9 mouse cellular contexts compared by ENCODE assay signal in genomic region chr17:30114761-30115160, GRCm38 (mm10).
DNase-seq lines count a peak whose midpoint lies in the region; ATAC-seq and TF ChIP-seq lines count a peak whose summit lies in the region.
"Had no signal": no experiment of that assay in that cellular context is flagged by ENCODE, and none has a peak within 500 bp of the region (broad histone marks: within the 10 kb centered on the region; RNA-seq: fewer than 3 reads in every experiment).

No protein-coding gene starts in this region.

- peaks cover 6% of the 10 kb centered on the region; the same call in 1 of the 2 replicates for H3K36me3 ChIP-seq in heart, embryonic 11.5 days (ENCODE audit: control insufficient read depth, insufficient read depth, low read length)
- H3K36me3 ChIP-seq in stomach, postnatal 0 days (ENCODE audit: control insufficient read depth, insufficient read depth, low read length), result no peaks in the 10 kb centered on the region

- H3K4me3 ChIP-seq in heart, embryonic 11.5 days (ENCODE audit: low read depth, low read length), result no peak overlapping the region
- H3K4me3 ChIP-seq in stomach, postnatal 0 days (ENCODE audit: low read depth, low read length), result no peak overlapping the region
- H3K4me3 ChIP-seq: heart, embryonic 13.5 days had no signal

- H3K9ac ChIP-seq in heart, embryonic 11.5 days (ENCODE audit: low read depth, low read length), result no peak overlapping the region
- H3K9ac ChIP-seq in stomach, postnatal 0 days (ENCODE audit: low read length), result no peak overlapping the region
- H3K9ac ChIP-seq: heart, embryonic 13.5 days had no signal

- peak; percentile 68 for TF ChIP-seq CTCF in stomach, postnatal 0 days (IDR thresholded peaks at IDR 0.05; ENCODE audit: low read depth)

- DNase-seq in heart, adult 18-20 months, result peak; percentile 36 to 72
- DNase-seq in right cerebral cortex, adult 2 months (ENCODE audit: low spot score in 2 of 2), result peak; percentile 55 to 64
- DNase-seq in right cerebral cortex, postnatal 36 days (ENCODE audit: low spot score in 2 of 2), result no peak
- DNase-seq in cerebellum, postnatal 36 days, result peak; percentile 39 to 52
- DNase-seq in stomach, postnatal 0 days (ENCODE audit: low spot score), result peak; percentile 26
- DNase-seq in layer of hippocampus, adult 9-11 months, result no peak

- 78% methylated on average over 3 of the region's 3 CpGs for WGBS in heart, embryonic 11.5 days (ENCODE audit: insufficient replicate concordance)
- WGBS in stomach, postnatal 0 days, result 86% methylated on average over 3 of the region's 3 CpGs

- ATAC-seq in heart, embryonic 11.5 days (replicated peaks; ENCODE audit: insufficient number of reproducible peaks, low FRiP score, low TSS enrichment), result no peak
- no peak for ATAC-seq in stomach, postnatal 0 days (ENCODE audit: low FRiP score, low TSS enrichment)
- ATAC-seq in activated CD4-positive, CD25-positive, alpha-beta regulatory T cell, adult 4 months, result no peak

- H3K4me1 ChIP-seq in heart, embryonic 11.5 days (ENCODE audit: control insufficient read depth, insufficient read depth, low read length), result peaks cover 27% of the 10 kb centered on the region
- no peaks in the 10 kb centered on the region for H3K4me1 ChIP-seq in stomach, postnatal 0 days (replicated peaks; ENCODE audit: control insufficient read depth, insufficient read depth)

- H3K4me2 ChIP-seq in heart, embryonic 11.5 days, result no peak overlapping the region
- no peak overlapping the region for H3K4me2 ChIP-seq in stomach, postnatal 0 days (replicated peaks; ENCODE audit: low read depth)
- H3K4me2 ChIP-seq: heart, embryonic 13.5 days had no signal

- TF ChIP-seq EP300 in stomach, postnatal 0 days (optimal IDR thresholded peaks at IDR 0.05), result no peak

- no peaks in the 10 kb centered on the region for H3K9me3 ChIP-seq in heart, embryonic 11.5 days (replicated peaks; ENCODE audit: control insufficient read depth, low read length)
- H3K9me3 ChIP-seq in stomach, postnatal 0 days (ENCODE audit: control insufficient read depth, low read length), result no peaks in the 10 kb centered on the region
- H3K9me3 ChIP-seq: heart, embryonic 13.5 days had no signal

- no peak overlapping the region for H3K27ac ChIP-seq in heart, embryonic 11.5 days (ENCODE audit: low read depth, low read length)
- no peak overlapping the region for H3K27ac ChIP-seq in stomach, postnatal 0 days (replicated peaks)
- H3K27ac ChIP-seq: heart, embryonic 13.5 days had no signal

- no peaks in the 10 kb centered on the region for H3K27me3 ChIP-seq in heart, embryonic 11.5 days (ENCODE audit: control insufficient read depth, insufficient read depth, low read length)
- no peaks in the 10 kb centered on the region for H3K27me3 ChIP-seq in stomach, postnatal 0 days (ENCODE audit: control insufficient read depth, insufficient read depth, low read length)
- H3K27me3 ChIP-seq: heart, embryonic 13.5 days had no signal

Comparison
In these comparisons a context has a peak if more than half of its experiments do, and no peak if none do; other contexts are left out.
1. DNase-seq: peak in heart, adult 18-20 months (2 of 2), right cerebral cortex, adult 2 months (2 of 2), cerebellum, postnatal 36 days (2 of 2) and stomach, postnatal 0 days (single experiment); none in right cerebral cortex, postnatal 36 days (0 of 2) and layer of hippocampus, adult 9-11 months (single experiment).